Mouse (Mus musculus) CD4-positive, CD25-positive, alpha-beta regulatory T cell, adult 9 weeks (primary cell): ENCODE data around the gene Mcu. TPM values are rescaled to one million over a fixed set of nuclear protein-coding genes. Genes with fewer than 3 reads are reported as not detected.

Experiments
- polyA plus RNA-seq: library from polyadenylated mRNA; unstranded; fragments of 100-300 nt; shearing (Covaris generic); gene quantifications from one replicate; pipeline ENCODE4 v1.2.1, GENCODE M21; 2017

Mcu gene
- 6.5 TPM for polyA plus RNA-seq

GRCm38 (mm10) chr10:59616522-59616921 lies at the start of gene Mcu:
TSS of gene Mcu (minus strand) at chr10:59616692.

GRCm38 (mm10) chr10:59615981-59616520 lies 441 bp downstream of the Mcu start, which contains the start of gene Gm10322:
TSS of gene Gm10322 (plus strand) at chr10:59616063.

GRCm38 (mm10) chr10:59441735-59442134 lies 174.8 kb downstream of the Mcu start, which contains the start of gene Oit3:
TSS of gene Oit3 (minus strand) at chr10:59441778.

GRCm38 (mm10) chr10:59402899-59403792 lies 213.3 kb downstream of the Mcu start, which contains the start of gene Pla2g12b:
TSS of gene Pla2g12b (plus strand) at chr10:59403660.

Other genes starting within 250 kb of the Mcu start
- gene Gm10273, start 221.1 kb downstream of the Mcu start, polyA plus RNA-seq: 83.7 TPM
- not detected for gene Pla2g12b, start 213.0 kb downstream of the Mcu start, polyA plus RNA-seq
- gene Oit3, start 174.9 kb downstream of the Mcu start, polyA plus RNA-seq: 0.22 TPM
- not detected for gene Gm10322, start 629 bp downstream of the Mcu start, polyA plus RNA-seq
- gene Micu1, start 85.8 kb upstream of the Mcu start, polyA plus RNA-seq: 63.1 TPM